Mouse (Mus musculus) midbrain, postnatal 0 days (tissue): Measurements from ENCODE around the gene Tekt5. TPM values are rescaled to one million over a fixed set of nuclear protein-coding genes. Genes with fewer than 3 reads are reported as not detected.

Experiments
- ATAC-seq: fragments of 200-750 bp; cut with Nextera tagmentation; 2 replicates; pipeline ENCODE4 v1.8.0; 2017; ENCODE audit warnings: moderate number of reproducible peaks, mild to moderate bottlenecking, moderate TSS enrichment, moderate library complexity; ENCODE audit not compliant: low FRiP score
- DNase-seq: peaks from one replicate; pipeline ENCODE4 v3.0.0-alpha.2; 2015; ENCODE audit warnings: low spot score
- H3K27ac ChIP-seq: fragments of 300-500 bp; sonication (generic); 2 replicates; pipeline ENCODE4 v1.5.1; 2014; ENCODE audit warnings: low read depth, mild to moderate bottlenecking, low read length, mixed read lengths
- H3K27me3 ChIP-seq: fragments of 300-500 bp; sonication (generic); 2 replicates; pipeline ENCODE4 v1.6.1; 2014; ENCODE audit warnings: low read length, control low read depth, mixed read lengths; ENCODE audit not compliant: insufficient read depth
- H3K36me3 ChIP-seq: fragments of 300-500 bp; sonication (generic); 2 replicates; pipeline ENCODE4 v1.6.1; 2014; ENCODE audit warnings: low read length, control low read depth, mixed read lengths; ENCODE audit not compliant: insufficient read depth
- H3K4me1 ChIP-seq: fragments of 300-500 bp; sonication (generic); 2 replicates; pipeline ENCODE4 v1.6.1; 2014; ENCODE audit warnings: mild to moderate bottlenecking, control low read depth, antibody characterized with exemption, low read length, mixed read lengths; ENCODE audit not compliant: insufficient read depth
- H3K4me2 ChIP-seq: fragments of 300-500 bp; sonication (generic); 2 replicates; pipeline ENCODE4 v1.6.1; 2014; ENCODE audit warnings: low read depth, mild to moderate bottlenecking, low read length, mixed read lengths; ENCODE audit not compliant: poor library complexity, severe bottlenecking
- H3K4me3 ChIP-seq: fragments of 300-500 bp; sonication (generic); 2 replicates; pipeline ENCODE4 v1.5.1; 2014; ENCODE audit warnings: low read depth, mild to moderate bottlenecking, low read length, moderate library complexity
- H3K9ac ChIP-seq: fragments of 300-500 bp; sonication (generic); replicated peaks from 2 replicates; pipeline ENCODE4 v1.6.1; 2014; ENCODE audit warnings: mild to moderate bottlenecking, low read length, moderate library complexity, mixed read lengths; ENCODE audit not compliant: poor library complexity, severe bottlenecking
- H3K9me3 ChIP-seq: fragments of 300-500 bp; sonication (generic); 2 replicates; pipeline ENCODE4 v1.6.1; 2016; ENCODE audit warnings: low read length, control low read depth
- CTCF ChIP-seq: IDR thresholded peaks from 2 replicates; pipeline ENCODE4 v1.5.1; 2016; ENCODE audit warnings: antibody characterized with exemption, mild to moderate bottlenecking
- WGBS: fragments of 180-500 bp; shearing (Covaris S2); extraction: QIAGEN DNeasy Blood & Tissue Kit; methylation state at CpG from one replicate; pipeline ENCODE4 v1.1.7; 2014; 5-methylcytosine and 5-hydroxymethylcytosine counted together
- polyA plus RNA-seq: library from polyadenylated mRNA; unstranded; fragments of >200 nt; fragmentation: Nextera tagmentation; extraction: Ambion mirVana; gene quantifications from 2 replicates; pipeline ENCODE4 v1.2.1, GENCODE M21; 2015
- total RNA-seq: library from RNA; depleted of rRNA; stranded (reverse); fragments of >200 nt; gene quantifications from 2 replicates; pipeline ENCODE4 v1.2.3, GENCODE M21; 2014

The Tekt5 gene
- total and polyA plus RNA-seq, 2 experiments from 2014 or later = 11.2 to 29.3 TPM

- H3K4me1 ChIP-seq = no peaks in the 10 kb centered on the region
- H3K27me3 ChIP-seq = no peaks in the 10 kb centered on the region
- H3K9me3 ChIP-seq = no peaks in the 10 kb centered on the region
- WGBS = 84% methylated on average over 4 of the region's 4 CpGs
- H3K4me3 ChIP-seq = no peak overlapping the region
- no peak for ATAC-seq
- H3K27ac ChIP-seq = no peak overlapping the region
- no peak for DNase-seq
- H3K4me2 ChIP-seq = no peak overlapping the region
- H3K36me3 ChIP-seq = no peaks in the 10 kb centered on the region
- no peak overlapping the region for H3K9ac ChIP-seq
- TF ChIP-seq CTCF = no peak
Observed at GRCm38 (mm10) chr16:10365796-10366195, 29.5 kb downstream of the Tekt5 start.

- no peak for TF ChIP-seq CTCF
- Histone ChIP-seq H3K4me2 (no peak overlapping the region), H3K27me3 (no peaks in the 10 kb centered on the region; the same call in 1 of the 2 replicates), H3K9me3 (no peaks in the 10 kb centered on the region), H3K4me1 (no peaks in the 10 kb centered on the region), H3K27ac (no peak overlapping the region), H3K36me3 (no peaks in the 10 kb centered on the region), H3K4me3 (no peak overlapping the region), H3K9ac (no peak overlapping the region)
- DNase-seq (no peak), ATAC-seq (no peak)
- 68% methylated on average over 1 of the region's 1 CpGs for WGBS
Observed at GRCm38 (mm10) chr16:10363061-10363460, 32.2 kb downstream of the Tekt5 start.

GRCm38 (mm10) chr16:10359241-10359640 is 36.0 kb downstream of the Tekt5 start:
- Histone ChIP-seq H3K27ac (no peak overlapping the region), H3K4me1 (no peaks in the 10 kb centered on the region), H3K4me3 (no peak overlapping the region), H3K9me3 (no peaks in the 10 kb centered on the region), H3K9ac (no peak overlapping the region), H3K27me3 (no peaks in the 10 kb centered on the region; the same call in 1 of the 2 replicates), H3K4me2 (no peak overlapping the region), H3K36me3 (no peaks in the 10 kb centered on the region)
- 92% methylated on average over 6 of the region's 6 CpGs for WGBS
- DNase-seq (no peak), ATAC-seq (no peak)
- no peak for TF ChIP-seq CTCF

- Histone ChIP-seq H3K4me1 (no peaks in the 10 kb centered on the region), H3K4me3 (peak overlapping the region; percentile 23), H3K4me2 (peak overlapping the region; percentile 45), H3K27ac (peak overlapping the region; percentile 43; the same call in 1 of the 2 replicates), H3K36me3 (no peaks in the 10 kb centered on the region), H3K9ac (peak overlapping the region; percentile 20), H3K9me3 (no peaks in the 10 kb centered on the region), H3K27me3 (no peaks in the 10 kb centered on the region; the same call in 1 of the 2 replicates)
- WGBS = 16% methylated on average over 30 of the region's 30 CpGs
- TF ChIP-seq CTCF = no peak
- ATAC-seq = peak; percentile 79
- peak; percentile 80 for DNase-seq
Observed at GRCm38 (mm10) chr16:10358010-10358934, 37.0 kb downstream of the Tekt5 start.

GRCm38 (mm10) chr16:10355004-10355403 is 40.3 kb downstream of the Tekt5 start:
- Histone ChIP-seq H3K27me3 (no peaks in the 10 kb centered on the region), H3K4me1 (no peaks in the 10 kb centered on the region), H3K4me3 (no peak overlapping the region), H3K4me2 (no peak overlapping the region), H3K9ac (no peak overlapping the region), H3K36me3 (no peaks in the 10 kb centered on the region), H3K27ac (no peak overlapping the region), H3K9me3 (no peaks in the 10 kb centered on the region)
- peak; percentile 88 for DNase-seq
- no peak for TF ChIP-seq CTCF
- ATAC-seq = peak; percentile 44; the same call in 1 of the 2 replicates

- H3K9ac ChIP-seq = no peak overlapping the region
- TF ChIP-seq CTCF = no peak
- no peak overlapping the region for H3K4me2 ChIP-seq
- DNase-seq (no peak), ATAC-seq (no peak)
- H3K27me3 ChIP-seq = no peaks in the 10 kb centered on the region
- no peaks in the 10 kb centered on the region for H3K36me3 ChIP-seq
- H3K27ac ChIP-seq = no peak overlapping the region
- H3K4me1 ChIP-seq = no peaks in the 10 kb centered on the region
- no peaks in the 10 kb centered on the region for H3K9me3 ChIP-seq
- H3K4me3 ChIP-seq = no peak overlapping the region
- 73% methylated on average over 9 of the region's 9 CpGs for WGBS
Observed at GRCm38 (mm10) chr16:10351050-10351636, 44.1 kb downstream of the Tekt5 start.
